9 mouse cellular contexts compared by ENCODE assay signal in the genomic region with DNA sequence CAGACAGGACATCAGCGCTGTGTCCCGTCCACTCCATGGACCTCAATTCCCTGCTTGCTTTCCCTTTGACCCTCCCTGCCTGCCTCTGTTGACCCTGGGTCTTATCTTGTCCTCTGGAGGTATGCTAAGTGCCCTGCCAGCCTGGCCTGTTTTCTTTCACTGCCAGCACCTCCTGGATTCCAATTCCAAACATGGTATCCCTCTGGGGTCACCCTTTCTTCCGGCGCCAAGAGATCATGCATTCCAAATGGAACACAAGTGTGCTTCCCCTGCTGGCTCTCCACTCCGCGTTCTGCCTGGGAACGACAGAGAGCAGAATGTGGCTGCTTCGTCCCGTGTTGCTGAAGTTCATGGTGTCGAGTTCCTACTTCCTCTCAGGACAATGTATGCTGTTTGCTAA. TPM values are rescaled to one million over a fixed set of nuclear protein-coding genes. Genes with fewer than 3 reads are reported as not detected.
DNase-seq lines count a peak whose midpoint lies in the region; ATAC-seq and TF ChIP-seq lines count a peak whose summit lies in the region.
"Had no signal": no experiment of that assay in that cellular context is flagged by ENCODE, and none has a peak within 500 bp of the region (broad histone marks: within the 10 kb centered on the region; RNA-seq: fewer than 3 reads in every experiment).

A gene (plus strand): TSS at position 277 of the 400 bp plus-strand sequence.

- peaks cover 5% of the 10 kb centered on the region; the same call in 1 of the 2 replicates for H3K4me1 ChIP-seq in lung, embryonic 14.5 days (ENCODE audit: insufficient read depth)
- H3K4me1 ChIP-seq in forebrain, postnatal 0 days (ENCODE audit: insufficient read depth), result no peaks in the 10 kb centered on the region

- no peaks in the 10 kb centered on the region for H3K9me3 ChIP-seq in lung, embryonic 14.5 days (ENCODE audit: low read depth, low read length)
- H3K9me3 ChIP-seq in forebrain, postnatal 0 days (ENCODE audit: low read length), result no peaks in the 10 kb centered on the region

- peak within 1 kb of the TSS; percentile 79 for H3K4me3 ChIP-seq in gastrocnemius, adult 2 months
- peak within 1 kb of the TSS; percentile 11; the same call in 1 of the 2 replicates for H3K4me3 ChIP-seq in lung, embryonic 14.5 days (ENCODE audit: low read depth, low read length)
- H3K4me3 ChIP-seq in forebrain, postnatal 0 days (ENCODE audit: low read depth, low read length), result no peak within 1 kb of the TSS

- no peak for TF ChIP-seq CTCF in gastrocnemius, adult 2 months (IDR thresholded peaks at IDR 0.05)
- no peak for TF ChIP-seq CTCF in lung, embryonic 14.5 days (IDR thresholded peaks at IDR 0.05; ENCODE audit: low read depth)
- TF ChIP-seq CTCF in forebrain, postnatal 0 days (IDR thresholded peaks at IDR 0.05; ENCODE audit: low read depth), result no peak

- 10% methylated on average over 10 of the region's 10 CpGs for WGBS in lung, embryonic 14.5 days
- WGBS in forebrain, postnatal 0 days, result 76% methylated on average over 10 of the region's 10 CpGs

- H3K27ac ChIP-seq in gastrocnemius, adult 2 months, result peak within 1 kb of the TSS; percentile 92
- peak within 1 kb of the TSS; percentile 65; the same call in 1 of the 2 replicates for H3K27ac ChIP-seq in lung, embryonic 14.5 days (ENCODE audit: low read depth)
- H3K27ac ChIP-seq in forebrain, postnatal 0 days (ENCODE audit: low read depth, low read length), result no peak within 1 kb of the TSS

- ATAC-seq in lung, embryonic 14.5 days (ENCODE audit: insufficient read depth), result peak; percentile 33; the same call in 1 of the 2 replicates
- ATAC-seq in forebrain, postnatal 0 days, result no peak

- 0 out of 2 replicates have a peak, but pooled peaks cover under 1% of the 10 kb centered on the region for H3K36me3 ChIP-seq in lung, embryonic 14.5 days (ENCODE audit: insufficient read depth)
- no peaks in the 10 kb centered on the region for H3K36me3 ChIP-seq in forebrain, postnatal 0 days (ENCODE audit: insufficient read depth)

- peak within 1 kb of the TSS; percentile 43 for H3K4me2 ChIP-seq in lung, embryonic 14.5 days
- no peak within 1 kb of the TSS for H3K4me2 ChIP-seq in forebrain, postnatal 0 days (ENCODE audit: low read depth)

- DNase-seq in adrenal gland, postnatal 14 days, result peak; percentile 44
- DNase-seq in adrenal gland, postnatal 25 days, result no peak
- peak; percentile 74 for DNase-seq in gastrocnemius, adult 2 months
- DNase-seq in heart, postnatal 10 days, result peak; percentile 92
- DNase-seq in lung, embryonic 14.5 days, result peak; percentile 57
- no peak for DNase-seq in forebrain, postnatal 0 days
- DNase-seq in layer of hippocampus, postnatal 10 days (ENCODE audit: low spot score in 2 of 2), result no peak
- no peak for DNase-seq in retina, embryonic 14.5 days (ENCODE audit: low spot score)
- DNase-seq: kidney, adult 8-10 months had no signal

- H3K9ac ChIP-seq in lung, embryonic 14.5 days, result peak within 1 kb of the TSS; percentile 42; the same call in 1 of the 2 replicates
- no peak within 1 kb of the TSS for H3K9ac ChIP-seq in forebrain, postnatal 0 days

- H3K27me3 ChIP-seq in lung, embryonic 14.5 days (ENCODE audit: insufficient read depth, low read length), result no peaks in the 10 kb centered on the region
- H3K27me3 ChIP-seq in forebrain, postnatal 0 days (ENCODE audit: insufficient read depth, low read length), result no peaks in the 10 kb centered on the region

- intact Hi-C loops in gastrocnemius, adult 2 months (cut with DNase I), result loop anchor here (2.0 to 5.0 kb wide), 2 partner anchors 35 to 91 kb away; a partner anchor contains a TSS
- intact Hi-C loops in heart, postnatal 10 days (cut with DNase I), result loop anchor here (1.0 kb wide), 1 partner anchor 10 kb away; no protein-coding TSS in a partner anchor

RNA-seq across cellular contexts. Expression of the gene that starts here (rescaled TPM):
- 4.7 and 4.9 TPM in 2 replicates for total RNA-seq in adrenal gland, postnatal 14 days (2021)
- total RNA-seq in adrenal gland, postnatal 25 days (2021), result 1.5 TPM in 2 replicates
- total RNA-seq in gastrocnemius, adult 2 months (2021), result 10 to 100 TPM; 55.5 to 61.6 TPM
- 100 to 1,000 TPM; 675 to 721 TPM for total RNA-seq in heart, postnatal 10 days (2021)
- polyA plus RNA-seq in lung, embryonic 14.5 days (2014; fragmentation: Nextera tagmentation; extraction: Ambion mirVana), result 1.0 and 5.2 TPM in 2 replicates
- total RNA-seq in forebrain, postnatal 0 days (2014; rRNA removed), result 0.14 and 0.38 TPM in 2 replicates
- polyA plus RNA-seq in forebrain, postnatal 0 days (2015; fragmentation: Nextera tagmentation; extraction: Ambion mirVana), result 0.39 TPM in 2 replicates
- total RNA-seq in layer of hippocampus, postnatal 10 days (2021), result under 1 TPM; 0.23 to 0.42 TPM

Comparison
In these comparisons a context has a peak if more than half of its experiments do, and no peak if none do; other contexts are left out.
1. RNA of the gene that starts here (total RNA-seq): 675 to 721 TPM in heart, postnatal 10 days; 55.5 to 61.6 TPM in gastrocnemius, adult 2 months, 4.7 to 4.9 TPM in adrenal gland, postnatal 14 days, 1.5 TPM in adrenal gland, postnatal 25 days, 0.23 to 0.42 TPM in layer of hippocampus, postnatal 10 days and 0.14 to 0.38 TPM in forebrain, postnatal 0 days; every median in the first group is over 10 times any median in the second.
2. DNase-seq: peak in adrenal gland, postnatal 14 days (single experiment), gastrocnemius, adult 2 months (single experiment), heart, postnatal 10 days (2 of 2) and lung, embryonic 14.5 days (single experiment); none in adrenal gland, postnatal 25 days (single experiment), forebrain, postnatal 0 days (single experiment), layer of hippocampus, postnatal 10 days (0 of 2) and retina, embryonic 14.5 days (single experiment).